Mouse (Mus musculus): ENCODE measurements around the gene Mfsd12.

GRCm38 (mm10) chr10:81323141-81323775 lies 34.0 kb upstream of the Mfsd12 start:
- TF ChIP-seq FLI1 (IDR thresholded peaks at IDR 0.05; ENCODE audit: low read length) (no peak), GATA1 (IDR thresholded peaks at IDR 0.05; ENCODE audit: borderline replicate concordance, low read length) (no peak)
